ENCODE assay signal across 9 mouse cellular contexts in the genomic region with DNA sequence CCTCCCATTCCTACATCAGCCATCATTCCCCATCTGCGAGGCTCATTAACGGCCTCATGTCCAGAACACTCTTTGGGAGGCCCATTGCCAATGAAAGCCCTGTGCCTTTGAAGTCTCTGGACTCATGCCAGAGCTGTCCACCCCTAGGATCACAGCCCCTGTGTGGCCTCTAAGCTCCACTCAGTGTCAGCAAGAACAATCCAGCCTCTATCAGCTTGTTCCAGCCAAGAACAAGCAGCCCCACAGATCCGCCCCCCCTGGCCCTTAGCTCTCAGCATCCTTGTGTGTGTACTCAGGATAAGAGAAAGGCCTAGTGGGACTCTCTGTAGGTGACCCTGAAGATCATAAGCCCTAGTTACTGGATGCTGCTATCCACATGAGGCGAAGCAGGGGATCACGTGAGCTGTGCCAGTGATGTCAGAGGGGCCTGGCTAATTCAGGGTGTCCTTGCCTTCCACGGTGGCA.
A peak's percentile ranks its signal among the peaks of the same experiment; 100 is the strongest.
DNase-seq lines count a peak whose midpoint lies in the region; ATAC-seq lines count a peak whose summit lies in the region.
"Had no signal": no experiment of that assay in that cellular context is flagged by ENCODE, and none has a peak within 500 bp of the region (broad histone marks: within the 10 kb centered on the region; RNA-seq: fewer than 3 reads in every experiment).

No protein-coding gene starts in this region.

- H3K4me1 ChIP-seq in kidney, embryonic 15.5 days: peaks cover 21% of the 10 kb centered on the region
- H3K4me1 ChIP-seq in forebrain, embryonic 15.5 days: peaks cover 6% of the 10 kb centered on the region
- H3K4me1 ChIP-seq in hindbrain, embryonic 13.5 days (replicated peaks): peaks cover 9% of the 10 kb centered on the region
- H3K4me1 ChIP-seq in liver, embryonic 12.5 days: no peaks in the 10 kb centered on the region

- peak; percentile 35 for ATAC-seq in kidney, embryonic 15.5 days (replicated peaks; ENCODE audit: low FRiP score)
- peak; percentile 74 for ATAC-seq in forebrain, embryonic 15.5 days (replicated peaks)
- peak; percentile 67 for ATAC-seq in hindbrain, embryonic 13.5 days (ENCODE audit: low FRiP score)
- no peak for ATAC-seq in liver, embryonic 12.5 days

- no peak overlapping the region for H3K9ac ChIP-seq in kidney, embryonic 15.5 days
- no peak overlapping the region for H3K9ac ChIP-seq in forebrain, embryonic 15.5 days (replicated peaks)
- no peak overlapping the region for H3K9ac ChIP-seq in hindbrain, embryonic 13.5 days
- no peak overlapping the region for H3K9ac ChIP-seq in liver, embryonic 12.5 days

- no peak overlapping the region for H3K4me2 ChIP-seq in kidney, embryonic 15.5 days
- H3K4me2 ChIP-seq in forebrain, embryonic 15.5 days (replicated peaks): no peak overlapping the region
- no peak overlapping the region for H3K4me2 ChIP-seq in hindbrain, embryonic 13.5 days
- no peak overlapping the region for H3K4me2 ChIP-seq in liver, embryonic 12.5 days

- no peaks in the 10 kb centered on the region for H3K36me3 ChIP-seq in kidney, embryonic 15.5 days
- H3K36me3 ChIP-seq in forebrain, embryonic 15.5 days: no peaks in the 10 kb centered on the region
- H3K36me3 ChIP-seq in hindbrain, embryonic 13.5 days: no peaks in the 10 kb centered on the region
- no peaks in the 10 kb centered on the region for H3K36me3 ChIP-seq in liver, embryonic 12.5 days

- H3K27ac ChIP-seq in kidney, embryonic 15.5 days: no peak overlapping the region
- no peak overlapping the region for H3K27ac ChIP-seq in forebrain, embryonic 15.5 days (replicated peaks)
- peak overlapping the region; percentile 23; the same call in 1 of the 2 replicates for H3K27ac ChIP-seq in hindbrain, embryonic 13.5 days
- no peak overlapping the region for H3K27ac ChIP-seq in liver, embryonic 12.5 days

- H3K4me3 ChIP-seq in kidney, embryonic 15.5 days (replicated peaks): no peak overlapping the region
- no peak overlapping the region for H3K4me3 ChIP-seq in forebrain, embryonic 15.5 days
- H3K4me3 ChIP-seq in hindbrain, embryonic 13.5 days: no peak overlapping the region
- no peak overlapping the region for H3K4me3 ChIP-seq in liver, embryonic 12.5 days
- H3K4me3 ChIP-seq: megakaryocyte, embryonic 14.5 days had no signal

- DNase-seq in kidney, postnatal 4 days: no peak
- DNase-seq in neural tube, embryonic 10.5 days (ENCODE audit: extremely low spot score, low spot score): peak; percentile 26
- DNase-seq in frontal cortex, adult 2 months (ENCODE audit: extremely low spot score in 1 of 2, low spot score in 1 of 2): no peak
- DNase-seq in layer of hippocampus, postnatal 25 days (ENCODE audit: extremely low spot score in 1 of 2, low spot score in 1 of 2): no peak

- H3K27me3 ChIP-seq in kidney, embryonic 15.5 days: no peaks in the 10 kb centered on the region
- H3K27me3 ChIP-seq in forebrain, embryonic 15.5 days: no peaks in the 10 kb centered on the region
- H3K27me3 ChIP-seq in hindbrain, embryonic 13.5 days: 0 out of 2 replicates have a peak, but pooled peaks cover 17% of the 10 kb centered on the region
- no peaks in the 10 kb centered on the region; the same call in 1 of the 2 replicates for H3K27me3 ChIP-seq in liver, embryonic 12.5 days (replicated peaks)

- H3K9me3 ChIP-seq in kidney, embryonic 15.5 days (replicated peaks): no peaks in the 10 kb centered on the region
- no peaks in the 10 kb centered on the region for H3K9me3 ChIP-seq in forebrain, embryonic 15.5 days
- no peaks in the 10 kb centered on the region for H3K9me3 ChIP-seq in hindbrain, embryonic 13.5 days
- no peaks in the 10 kb centered on the region for H3K9me3 ChIP-seq in liver, embryonic 12.5 days (replicated peaks)
- H3K9me3 ChIP-seq: megakaryocyte, embryonic 14.5 days had no signal

- WGBS in kidney, embryonic 15.5 days: 50% methylated on average over 6 of the region's 6 CpGs
- 13% methylated on average over 6 of the region's 6 CpGs for WGBS in forebrain, embryonic 15.5 days
- WGBS in hindbrain, embryonic 13.5 days: 47% methylated on average over 6 of the region's 6 CpGs
- WGBS in liver, embryonic 12.5 days (ENCODE audit: insufficient replicate concordance): 60% methylated on average over 6 of the region's 6 CpGs
